Mouse (Mus musculus) brain, embryonic 18.5 days (tissue): ENCODE measurements at regions not wholly inside any gene's neighbourhood (a gene's known extent, or its start where the extent isn't known, plus 50 kb on each side); places are given as distances from the start of the nearest gene placed in this dataset.
"Not testable (repeated sequence)": the region's sequence is repeated elsewhere in the genome, so short reads cannot be mapped to it uniquely, and the experiment has no call there.

ENCODE experiments used
- DNase-seq: peaks from one replicate; pipeline ENCODE4 v3.0.0-alpha.2; 2012; ENCODE audit warnings: low read depth, low spot score

GRCm38 (mm10) chr3:20892916-20893430, 526.0 kb upstream of the Agtr1b start:
- DNase-seq: peak; percentile 20

GRCm38 (mm10) chr3:20864241-20864640, 497.3 kb upstream of the Agtr1b start:
- DNase-seq: no peak

- no peak for DNase-seq
These were observed 464.1 kb upstream of the Agtr1b start for GRCm38 (mm10) chr3:20831038-20831437.

GRCm38 (mm10) chr3:20829391-20829790, 462.4 kb upstream of the Agtr1b start:
- DNase-seq: no peak

- DNase-seq: no peak
These were observed 461.8 kb upstream of the Agtr1b start for GRCm38 (mm10) chr3:20828811-20829210.

GRCm38 (mm10) chr3:20825661-20826334, 458.8 kb upstream of the Agtr1b start:
- DNase-seq: no peak

- no peak for DNase-seq
These were observed 455.2 kb upstream of the Agtr1b start for GRCm38 (mm10) chr3:20822226-20822625.

GRCm38 (mm10) chr3:20821712-20822111, 454.7 kb upstream of the Agtr1b start:
- DNase-seq: no peak

- no peak for DNase-seq
These were observed 453.1 kb upstream of the Agtr1b start for GRCm38 (mm10) chr3:20820047-20820446.

- no peak for DNase-seq
These were observed 452.6 kb upstream of the Agtr1b start for GRCm38 (mm10) chr3:20819586-20819985.

- no peak for DNase-seq
These were observed 449.6 kb upstream of the Agtr1b start for GRCm38 (mm10) chr3:20816613-20817012.

GRCm38 (mm10) chr3:20794256-20794655, 427.3 kb upstream of the Agtr1b start:
- no peak for DNase-seq

GRCm38 (mm10) chr3:20792503-20792902, 425.5 kb upstream of the Agtr1b start:
- no peak for DNase-seq

- no peak for DNase-seq
These were observed 410.9 kb upstream of the Agtr1b start for GRCm38 (mm10) chr3:20777883-20778282.

- DNase-seq: no peak
These were observed 410.0 kb upstream of the Agtr1b start for GRCm38 (mm10) chr3:20776964-20777304.

GRCm38 (mm10) chr3:20776128-20776963, 409.4 kb upstream of the Agtr1b start:
- peak; percentile 62 for DNase-seq

GRCm38 (mm10) chr3:20734302-20734701, 367.3 kb upstream of the Agtr1b start:
- no peak for DNase-seq

GRCm38 (mm10) chr3:20732005-20732404, 365.0 kb upstream of the Agtr1b start:
- no peak for DNase-seq

GRCm38 (mm10) chr3:20730481-20730880, 363.5 kb upstream of the Agtr1b start:
- no peak for DNase-seq

- DNase-seq: not testable (repeated sequence)
These were observed 362.8 kb upstream of the Agtr1b start for GRCm38 (mm10) chr3:20729776-20730175.

GRCm38 (mm10) chr3:20714671-20715070, 347.7 kb upstream of the Agtr1b start:
- no peak for DNase-seq

- DNase-seq: no peak
These were observed 342.7 kb upstream of the Agtr1b start for GRCm38 (mm10) chr3:20709661-20710060.

- DNase-seq: no peak
These were observed 328.4 kb upstream of the Agtr1b start for GRCm38 (mm10) chr3:20695322-20695859.
